8 mouse cellular contexts compared by ENCODE assay signal in the genomic region with DNA sequence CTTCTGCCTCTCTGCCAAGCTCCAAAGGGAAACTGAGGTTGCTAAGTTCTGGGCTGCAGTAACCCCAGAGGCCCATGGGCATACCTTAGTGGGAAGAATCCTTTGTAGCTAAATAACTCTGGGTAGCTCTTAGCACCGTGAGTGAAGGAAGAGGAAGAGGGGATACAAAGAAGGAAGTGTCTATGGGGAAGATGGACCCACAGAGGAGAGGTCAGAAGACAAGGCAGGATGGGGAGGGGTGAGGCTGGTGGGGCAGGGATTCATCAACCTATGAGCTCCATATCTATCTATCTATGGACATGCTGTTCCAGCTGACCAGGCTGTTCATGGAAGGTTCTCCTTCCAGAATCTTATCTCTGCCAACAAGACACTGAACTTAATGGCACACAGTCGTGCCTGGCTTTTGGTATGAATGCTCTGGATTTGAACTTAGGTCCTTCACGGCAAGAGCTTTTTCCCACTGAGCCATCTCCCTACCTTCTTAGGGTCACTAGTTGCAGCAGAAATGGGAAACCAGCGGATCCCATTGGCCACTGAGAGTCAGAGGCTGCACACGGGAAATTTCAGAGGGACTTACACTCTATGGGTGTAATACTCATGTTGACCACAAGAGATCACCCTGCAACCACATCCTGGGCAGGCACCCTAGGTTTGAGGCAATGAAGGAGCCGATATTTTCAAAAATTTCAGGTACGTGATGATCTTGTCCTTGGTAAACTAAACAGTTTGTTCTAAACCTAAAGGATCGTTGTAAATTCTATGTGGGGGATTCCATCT. TPM values are rescaled to one million over a fixed set of nuclear protein-coding genes. Genes with fewer than 3 reads are reported as not detected.
DNase-seq lines count a peak whose midpoint lies in the region; ATAC-seq and TF ChIP-seq lines count a peak whose summit lies in the region.

No protein-coding gene starts in this region.

- H3K36me3 ChIP-seq in midbrain, embryonic 14.5 days (ENCODE audit: control insufficient read depth, insufficient read depth, low read length), result no peaks in the 10 kb centered on the region
- no peaks in the 10 kb centered on the region for H3K36me3 ChIP-seq in midbrain, embryonic 13.5 days
- H3K36me3 ChIP-seq in stomach, embryonic 16.5 days (ENCODE audit: control insufficient read depth, insufficient read depth, low read length), result no peaks in the 10 kb centered on the region

- H3K27me3 ChIP-seq in midbrain, embryonic 14.5 days (ENCODE audit: control insufficient read depth, insufficient read depth, low read length), result peaks cover 46% of the 10 kb centered on the region
- peaks cover 85% of the 10 kb centered on the region for H3K27me3 ChIP-seq in midbrain, embryonic 13.5 days
- H3K27me3 ChIP-seq in stomach, embryonic 16.5 days (ENCODE audit: control insufficient read depth, insufficient read depth, low read length), result peaks cover 17% of the 10 kb centered on the region; the same call in 1 of the 2 replicates

- H3K27ac ChIP-seq in midbrain, embryonic 14.5 days (replicated peaks; ENCODE audit: low read depth, low read length), result no peak overlapping the region
- no peak overlapping the region for H3K27ac ChIP-seq in midbrain, embryonic 13.5 days
- no peak overlapping the region for H3K27ac ChIP-seq in stomach, embryonic 16.5 days (ENCODE audit: low read length)

- H3K4me3 ChIP-seq in midbrain, embryonic 14.5 days (replicated peaks; ENCODE audit: low read depth, low read length), result no peak overlapping the region
- no peak overlapping the region for H3K4me3 ChIP-seq in midbrain, embryonic 13.5 days (replicated peaks)
- H3K4me3 ChIP-seq in lung, adult 2 months (replicated peaks; ENCODE audit: extremely low read depth, low read depth, low read length), result no peak overlapping the region
- no peak overlapping the region for H3K4me3 ChIP-seq in stomach, embryonic 16.5 days (replicated peaks; ENCODE audit: low read length)

- no peaks in the 10 kb centered on the region for H3K9me3 ChIP-seq in midbrain, embryonic 14.5 days (ENCODE audit: control insufficient read depth, low read length)
- no peaks in the 10 kb centered on the region for H3K9me3 ChIP-seq in midbrain, embryonic 13.5 days
- no peaks in the 10 kb centered on the region for H3K9me3 ChIP-seq in stomach, embryonic 16.5 days (replicated peaks; ENCODE audit: control insufficient read depth, low read length)

- 29% methylated on average over 8 of the region's 8 CpGs for WGBS in midbrain, embryonic 14.5 days
- 22% methylated on average over 8 of the region's 8 CpGs for WGBS in midbrain, embryonic 13.5 days
- WGBS in lung, adult 2 months, result 10% methylated on average over 8 of the region's 8 CpGs
- WGBS in stomach, embryonic 16.5 days, result 15% methylated on average over 8 of the region's 8 CpGs

- H3K4me2 ChIP-seq in midbrain, embryonic 14.5 days (ENCODE audit: low read length), result no peak overlapping the region
- no peak overlapping the region for H3K4me2 ChIP-seq in midbrain, embryonic 13.5 days (replicated peaks)
- no peak overlapping the region for H3K4me2 ChIP-seq in stomach, embryonic 16.5 days (ENCODE audit: low read depth, low read length)

- DNase-seq in cerebellum, adult 9-11 months, result no peak
- peak; percentile 86 for DNase-seq in midbrain, embryonic 14.5 days
- peak; percentile 80 for DNase-seq in brain, embryonic 14.5 days (ENCODE audit: low read depth)
- DNase-seq in lung, adult 2 months, result peak; percentile 24

- no peak for TF ChIP-seq POLR2A in brain, embryonic 14.5 days (IDR thresholded peaks at IDR 0.05; ENCODE audit: borderline replicate concordance, extremely low read depth, insufficient read depth, insufficient read length, poor library complexity, severe bottlenecking)
- no peak for TF ChIP-seq POLR2A in lung, adult 2 months (IDR thresholded peaks at IDR 0.05; ENCODE audit: borderline replicate concordance, extremely low read depth, low read depth, low read length)

- peak; percentile 46; the same call in 1 of the 2 replicates for ATAC-seq in cerebellum, adult (ENCODE audit: insufficient number of reproducible peaks, low FRiP score, low TSS enrichment)
- ATAC-seq in midbrain, embryonic 14.5 days (ENCODE audit: low FRiP score, low TSS enrichment), result no peak
- ATAC-seq in midbrain, embryonic 13.5 days, result no peak
- ATAC-seq in granulocyte monocyte progenitor cell, adult 5-6 weeks (replicated peaks; ENCODE audit: poor library complexity, severe bottlenecking), result peak; percentile 46
- ATAC-seq in stomach, embryonic 16.5 days (ENCODE audit: insufficient read depth, low FRiP score), result peak; percentile 39; the same call in 1 of the 2 replicates

- H3K4me1 ChIP-seq in midbrain, embryonic 14.5 days (ENCODE audit: control insufficient read depth, insufficient read depth, low read length), result peaks cover 20% of the 10 kb centered on the region
- H3K4me1 ChIP-seq in midbrain, embryonic 13.5 days (replicated peaks), result peaks cover 29% of the 10 kb centered on the region
- H3K4me1 ChIP-seq in lung, adult 2 months (ENCODE audit: control insufficient read depth, insufficient read depth, low read length), result 0 out of 2 replicates have a peak, but pooled peaks cover 3% of the 10 kb centered on the region
- H3K4me1 ChIP-seq in stomach, embryonic 16.5 days (ENCODE audit: control insufficient read depth, insufficient read depth, low read length), result peaks cover 8% of the 10 kb centered on the region; the same call in 1 of the 2 replicates

- peak; percentile 85; the same call in 1 of the 2 replicates for TF ChIP-seq CTCF in brain, embryonic 14.5 days (IDR thresholded peaks at IDR 0.05; ENCODE audit: borderline replicate concordance, extremely low read depth, insufficient read depth, insufficient read length)
- TF ChIP-seq CTCF in lung, adult 2 months (IDR thresholded peaks at IDR 0.05; ENCODE audit: insufficient read depth, low read length), result peak; percentile 70

- H3K9ac ChIP-seq in midbrain, embryonic 14.5 days (replicated peaks; ENCODE audit: low read length), result no peak overlapping the region
- no peak overlapping the region for H3K9ac ChIP-seq in midbrain, embryonic 13.5 days (replicated peaks)
- no peak overlapping the region for H3K9ac ChIP-seq in stomach, embryonic 16.5 days (ENCODE audit: low read length)

RNA-seq across cellular contexts. Expression of a gene that starts 7.0 kb away (rescaled TPM):
- 58.7 and 85.9 TPM in 2 replicates for polyA plus RNA-seq in midbrain, embryonic 14.5 days (2014; fragmentation: Nextera tagmentation; extraction: Ambion mirVana)
- polyA plus RNA-seq in midbrain, embryonic 13.5 days (2015; fragmentation: Nextera tagmentation; extraction: Ambion mirVana), result 203 and 222 TPM in 2 replicates
- polyA plus RNA-seq in brain, embryonic 14.5 days (2012; rRNA removed), result 78.9 and 148 TPM in 2 replicates
- 0.60 and 1.8 TPM in 2 replicates for total RNA-seq in granulocyte monocyte progenitor cell, adult 5-6 weeks (2014; fragmentation: Nextera tagmentation)
- 3.3 and 7.0 TPM in 2 replicates for total RNA-seq in granulocyte monocyte progenitor cell, adult 5-6 weeks (2017)
- 43.5 and 60.1 TPM in 2 replicates for polyA plus RNA-seq in lung, adult 2 months (2012; rRNA removed)
- 41.4 and 44.0 TPM in 2 replicates for polyA plus RNA-seq in stomach, embryonic 16.5 days (2015; fragmentation: Nextera tagmentation; extraction: Ambion mirVana)

RNA-seq across cellular contexts. Expression of a gene that starts 45.9 kb away (rescaled TPM):
- 11.5 and 13.3 TPM in 2 replicates for polyA plus RNA-seq in midbrain, embryonic 14.5 days (2014; fragmentation: Nextera tagmentation; extraction: Ambion mirVana)
- 7.1 and 7.8 TPM in 2 replicates for polyA plus RNA-seq in midbrain, embryonic 13.5 days (2015; fragmentation: Nextera tagmentation; extraction: Ambion mirVana)
- polyA plus RNA-seq in brain, embryonic 14.5 days (2012; rRNA removed), result 20.4 and 25.6 TPM in 2 replicates
- total RNA-seq in granulocyte monocyte progenitor cell, adult 5-6 weeks (2014; fragmentation: Nextera tagmentation), result 31.5 and 32.8 TPM in 2 replicates
- 8.3 and 9.9 TPM in 2 replicates for total RNA-seq in granulocyte monocyte progenitor cell, adult 5-6 weeks (2017)
- 15.0 and 23.3 TPM in 2 replicates for polyA plus RNA-seq in lung, adult 2 months (2012; rRNA removed)
- polyA plus RNA-seq in stomach, embryonic 16.5 days (2015; fragmentation: Nextera tagmentation; extraction: Ambion mirVana), result 11.5 and 14.1 TPM in 2 replicates

Comparison
In these comparisons a context has a peak if more than half of its experiments do, and no peak if none do; other contexts are left out.
1. ATAC-seq: peak in cerebellum, adult (single experiment), granulocyte monocyte progenitor cell, adult 5-6 weeks (single experiment) and stomach, embryonic 16.5 days (single experiment); none in midbrain, embryonic 14.5 days (single experiment) and midbrain, embryonic 13.5 days (single experiment).